Mouse (Mus musculus) limb, embryonic 14.5 days (tissue): ENCODE data around the gene Ccdc88c. TPM values are rescaled to one million over a fixed set of nuclear protein-coding genes. Genes with fewer than 3 reads are reported as not detected.

ENCODE experiments used
- ATAC-seq: fragments of 200-750 bp; cut with Nextera tagmentation; 2 replicates; pipeline ENCODE4 v1.8.0; 2017; ENCODE audit warnings: low read depth, moderate number of reproducible peaks, moderate TSS enrichment; ENCODE audit not compliant: low FRiP score
- DNase-seq: peaks from one replicate; pipeline ENCODE4 v3.0.0-alpha.2; 2015; ENCODE audit warnings: low spot score
- H3K27ac ChIP-seq: fragments of 300-500 bp; sonication (generic); replicated peaks from 2 replicates; pipeline ENCODE4 v1.5.1; 2014; ENCODE audit warnings: low read depth, mild to moderate bottlenecking, low read length, moderate library complexity, mixed read lengths
- H3K27me3 ChIP-seq: fragments of 300-500 bp; sonication (generic); 2 replicates; pipeline ENCODE4 v1.6.1; 2014; ENCODE audit warnings: low read length, mixed read lengths; ENCODE audit not compliant: control insufficient read depth, insufficient read depth
- H3K36me3 ChIP-seq: fragments of 300-500 bp; sonication (generic); 2 replicates; pipeline ENCODE4 v1.6.1; 2014; ENCODE audit warnings: mild to moderate bottlenecking, low read length, moderate library complexity, mixed read lengths; ENCODE audit not compliant: control insufficient read depth, insufficient read depth
- H3K4me1 ChIP-seq: fragments of 300-500 bp; sonication (generic); 2 replicates; pipeline ENCODE4 v1.6.1; 2014; ENCODE audit warnings: antibody characterized with exemption, low read length, mixed read lengths; ENCODE audit not compliant: control insufficient read depth, insufficient read depth
- H3K4me2 ChIP-seq: fragments of 300-500 bp; sonication (generic); replicated peaks from 2 replicates; pipeline ENCODE4 v1.6.1; 2014; ENCODE audit warnings: low read depth, mild to moderate bottlenecking, low read length, moderate library complexity; ENCODE audit not compliant: severe bottlenecking
- H3K4me3 ChIP-seq: fragments of 300-500 bp; sonication (generic); replicated peaks from 2 replicates; pipeline ENCODE4 v1.5.1; 2014; ENCODE audit warnings: low read length
- H3K9ac ChIP-seq: fragments of 300-500 bp; sonication (generic); 2 replicates; pipeline ENCODE4 v1.6.1; 2014; ENCODE audit warnings: mild to moderate bottlenecking, low read depth, low read length, moderate library complexity; ENCODE audit not compliant: severe bottlenecking
- H3K9me3 ChIP-seq: fragments of 300-500 bp; sonication (generic); 2 replicates; pipeline ENCODE4 v1.6.1; 2016; ENCODE audit warnings: low read length; ENCODE audit not compliant: control insufficient read depth
- POLR2A ChIP-seq: fragments of 200-500 bp; IDR thresholded peaks from 2 replicates; pipeline ENCODE4 v1.8.0; 2012; ENCODE audit warnings: inconsistent platforms, mild to moderate bottlenecking, moderate library complexity, borderline replicate concordance; ENCODE audit not compliant: insufficient read depth, insufficient read length; ENCODE audit errors: extremely low read depth
- WGBS: fragments of 180-500 bp; shearing (Covaris S2); extraction: QIAGEN DNeasy Blood & Tissue Kit; methylation state at CpG from one replicate; pipeline ENCODE4 v1.1.7; 2014; 5-methylcytosine and 5-hydroxymethylcytosine counted together
- polyA plus RNA-seq, 2 experiments: library from polyadenylated mRNA; depleted of rRNA in 1 of 2; stranded (reverse) in 1 of 2; unstranded in 1 of 2; fragments of >200 nt; fragmentation: Nextera tagmentation in 1 of 2; extraction: Ambion mirVana in 1 of 2; gene quantifications; 2 replicates each; pipeline versions ENCODE4 v1.2.1 to v1.2.3; 2012 to 2014

Gene Ccdc88c
- polyA plus RNA-seq, 2 experiments: 5.2 to 6.5 TPM

DNA sequence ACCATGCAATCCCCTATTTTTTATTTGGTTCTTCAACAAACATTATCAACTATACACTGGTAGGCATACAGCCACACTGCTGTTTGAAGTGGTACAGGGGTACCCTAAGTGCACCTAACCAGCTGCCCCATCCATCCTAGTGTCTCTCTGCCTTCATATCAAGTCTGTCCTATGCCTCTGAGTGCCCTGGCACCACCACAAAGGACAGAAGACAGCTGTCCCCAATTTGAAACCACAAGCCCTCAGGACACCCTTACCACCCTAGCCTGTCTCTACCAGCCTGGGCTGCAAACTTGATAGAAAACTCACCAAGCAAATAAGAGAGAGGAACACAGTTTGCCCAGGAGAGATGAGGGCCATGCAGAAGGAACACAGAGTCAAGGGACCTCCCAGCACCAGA, 51.3 kb downstream of the Ccdc88c start:
- no peak overlapping the region for H3K4me3 ChIP-seq
- TF ChIP-seq POLR2A: no peak
- no peak for ATAC-seq
- H3K4me1 ChIP-seq: peaks cover 3% of the 10 kb centered on the region; the same call in 1 of the 2 replicates
- no peak for DNase-seq
- no peaks in the 10 kb centered on the region for H3K27me3 ChIP-seq
- H3K27ac ChIP-seq: no peak overlapping the region
- no peak overlapping the region for H3K4me2 ChIP-seq
- H3K9ac ChIP-seq: no peak overlapping the region
- no peaks in the 10 kb centered on the region for H3K9me3 ChIP-seq
- no peaks in the 10 kb centered on the region for H3K36me3 ChIP-seq

- no peak overlapping the region for H3K4me2 ChIP-seq
- ATAC-seq: no peak
These were observed 59.0 kb downstream of the Ccdc88c start for GRCm38 (mm10) chr12:100969808-100970207.

DNA sequence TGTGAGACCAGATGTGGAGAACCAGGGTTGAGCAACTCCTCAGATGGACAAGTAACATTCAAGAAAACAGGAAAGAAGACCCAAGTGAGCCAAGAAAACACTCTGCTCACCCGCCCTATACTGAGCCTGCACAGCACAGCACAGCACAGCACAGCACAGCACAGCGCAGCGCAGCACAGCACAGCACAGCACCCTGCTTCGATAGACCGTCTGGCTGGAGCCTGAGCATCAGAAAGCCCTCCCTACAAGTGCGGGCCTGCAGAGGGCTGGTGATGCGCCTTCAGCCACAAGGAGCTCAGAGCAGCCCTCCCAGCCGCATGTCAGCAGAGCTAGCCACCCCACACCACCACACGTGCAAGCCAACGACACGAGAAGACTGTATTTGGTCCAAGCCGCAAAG, 61.5 kb downstream of the Ccdc88c start:
- ATAC-seq: no peak
- 86% methylated on average over 12 of the region's 12 CpGs for WGBS

More at GRCm38 (mm10) chr12:100969808-100970207, 59.0 kb downstream of the Ccdc88c start:
- Histone ChIP-seq H3K27me3 (no peaks in the 10 kb centered on the region), H3K4me1 (no peaks in the 10 kb centered on the region), H3K9ac (no peak overlapping the region), H3K9me3 (no peaks in the 10 kb centered on the region), H3K36me3 (no peaks in the 10 kb centered on the region), H3K27ac (no peak overlapping the region), H3K4me3 (no peak overlapping the region)
- 69% methylated on average over 7 of the region's 7 CpGs for WGBS
- TF ChIP-seq POLR2A: no peak
- DNase-seq: no peak

GRCm38 (mm10) chr12:100966253-100966652, 62.6 kb downstream of the Ccdc88c start:
- Histone ChIP-seq H3K4me2 (no peak overlapping the region), H3K9me3 (no peaks in the 10 kb centered on the region), H3K9ac (no peak overlapping the region), H3K27ac (no peak overlapping the region), H3K27me3 (no peaks in the 10 kb centered on the region), H3K36me3 (no peaks in the 10 kb centered on the region), H3K4me3 (no peak overlapping the region), H3K4me1 (no peaks in the 10 kb centered on the region)
- ATAC-seq (no peak), DNase-seq (no peak)
- 80% methylated on average over 9 of the region's 9 CpGs for WGBS
- TF ChIP-seq POLR2A: no peak

More for the DNA sequence above, 61.5 kb downstream of the Ccdc88c start:
- H3K9me3 ChIP-seq: no peaks in the 10 kb centered on the region
- no peaks in the 10 kb centered on the region for H3K36me3 ChIP-seq
- no peak overlapping the region for H3K4me2 ChIP-seq
- TF ChIP-seq POLR2A: no peak
- H3K4me1 ChIP-seq: no peaks in the 10 kb centered on the region
- no peaks in the 10 kb centered on the region for H3K27me3 ChIP-seq
- no peak overlapping the region for H3K9ac ChIP-seq
- DNase-seq: no peak
- no peak overlapping the region for H3K4me3 ChIP-seq
- H3K27ac ChIP-seq: no peak overlapping the region

GRCm38 (mm10) chr12:100965298-100965697, 63.6 kb downstream of the Ccdc88c start:
- Histone ChIP-seq H3K9ac (no peak overlapping the region), H3K4me1 (no peaks in the 10 kb centered on the region), H3K27ac (no peak overlapping the region), H3K4me2 (no peak overlapping the region), H3K9me3 (no peaks in the 10 kb centered on the region), H3K27me3 (no peaks in the 10 kb centered on the region), H3K36me3 (no peaks in the 10 kb centered on the region), H3K4me3 (no peak overlapping the region)
- DNase-seq (no peak), ATAC-seq (no peak)
- 87% methylated on average over 3 of the region's 3 CpGs for WGBS
- TF ChIP-seq POLR2A: no peak
